Mouse (Mus musculus) neural tube, embryonic 13.5 days (tissue): ENCODE results near the gene Slc25a22. TPM values are rescaled to one million over a fixed set of nuclear protein-coding genes. Genes with fewer than 3 reads are reported as not detected.

ENCODE experiments used
- ATAC-seq: fragments of 200-750 bp; cut with Nextera tagmentation; 2 replicates; pipeline ENCODE4 v1.8.0; 2017; ENCODE audit warnings: low read depth, mild to moderate bottlenecking, moderate TSS enrichment, moderate library complexity
- H3K27ac ChIP-seq: fragments of 300-500 bp; sonication (generic); replicated peaks from 2 replicates; pipeline ENCODE4 v1.5.1; 2015; ENCODE audit warnings: moderate library complexity, mild to moderate bottlenecking, inconsistent platforms
- H3K27me3 ChIP-seq: fragments of 300-500 bp; sonication (generic); 2 replicates; pipeline ENCODE4 v1.6.1; 2015; ENCODE audit warnings: mild to moderate bottlenecking, inconsistent platforms
- H3K36me3 ChIP-seq: fragments of 300-500 bp; sonication (generic); 2 replicates; pipeline ENCODE4 v1.6.1; 2015; ENCODE audit warnings: mild to moderate bottlenecking, inconsistent platforms
- H3K4me1 ChIP-seq: fragments of 300-500 bp; sonication (generic); replicated peaks from 2 replicates; pipeline ENCODE4 v1.6.1; 2015; ENCODE audit warnings: inconsistent platforms
- H3K4me2 ChIP-seq: fragments of 300-500 bp; sonication (generic); 2 replicates; pipeline ENCODE4 v1.6.1; 2015; ENCODE audit warnings: inconsistent platforms, mild to moderate bottlenecking, moderate library complexity
- H3K4me3 ChIP-seq: fragments of 300-500 bp; sonication (generic); 2 replicates; pipeline ENCODE4 v1.5.1; 2015; ENCODE audit warnings: mild to moderate bottlenecking, inconsistent platforms
- H3K9ac ChIP-seq: fragments of 300-500 bp; sonication (generic); 2 replicates; pipeline ENCODE4 v1.6.1; 2015; ENCODE audit warnings: moderate library complexity, mild to moderate bottlenecking, inconsistent platforms
- H3K9me3 ChIP-seq: fragments of 300-500 bp; sonication (generic); 2 replicates; pipeline ENCODE4 v1.6.1; 2016; ENCODE audit warnings: inconsistent platforms
- WGBS: fragments of 180-500 bp; shearing (Covaris S2); methylation state at CpG from one replicate; pipeline ENCODE4 v1.1.7; 2015; 5-methylcytosine and 5-hydroxymethylcytosine counted together
- polyA plus RNA-seq: library from polyadenylated mRNA; unstranded; fragments of >200 nt; fragmentation: Nextera tagmentation; extraction: Ambion mirVana; gene quantifications from 2 replicates; pipeline ENCODE4 v1.2.1, GENCODE M21; 2015

Gene Slc25a22
- polyA plus RNA-seq, 1 experiment from 2014 or later, result 66.7 TPM

DNA sequence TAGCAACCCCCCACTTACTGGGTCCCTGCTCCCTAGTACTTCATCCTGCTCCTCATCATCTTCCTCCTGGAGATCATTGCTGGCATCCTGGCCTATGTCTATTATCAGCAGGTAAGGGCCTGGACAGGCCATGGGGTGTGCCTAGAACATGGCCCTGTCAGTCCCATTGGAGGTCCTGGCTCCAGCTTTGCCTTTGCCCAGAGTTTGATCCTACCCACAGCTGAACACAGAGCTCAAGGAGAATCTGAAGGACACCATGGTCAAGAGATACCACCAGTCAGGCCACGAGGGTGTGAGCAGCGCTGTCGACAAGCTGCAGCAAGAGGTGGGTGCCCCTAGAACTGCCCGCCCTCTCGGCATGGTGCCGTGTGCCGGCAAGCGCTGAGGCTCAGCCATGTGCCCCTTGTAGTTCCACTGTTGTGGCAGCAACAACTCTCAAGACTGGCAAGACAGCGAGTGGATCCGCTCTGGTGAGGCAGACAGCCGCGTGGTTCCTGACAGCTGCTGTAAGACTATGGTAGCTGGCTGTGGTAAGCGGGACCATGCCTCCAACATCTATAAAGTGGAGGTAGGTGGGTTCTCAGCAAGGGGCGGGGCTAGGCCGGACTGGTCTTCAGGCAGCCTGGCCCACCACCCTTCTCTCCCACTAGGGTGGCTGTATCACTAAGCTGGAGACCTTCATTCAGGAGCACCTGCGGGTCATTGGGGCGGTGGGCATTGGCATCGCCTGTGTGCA lies 32.4 kb upstream of the Slc25a22 start:
- peak overlapping the region; percentile 75 for H3K4me2 ChIP-seq
- 91% methylated on average over 18 of the region's 18 CpGs for WGBS
- H3K9me3 ChIP-seq, result no peaks in the 10 kb centered on the region
- H3K4me3 ChIP-seq, result 0 out of 2 replicates have a peak overlapping the region, but pooled peaks have one; percentile 61
- H3K9ac ChIP-seq, result peak overlapping the region; percentile 81
- peaks cover 20% of the 10 kb centered on the region for H3K27me3 ChIP-seq
- peaks cover 34% of the 10 kb centered on the region for H3K36me3 ChIP-seq
- 0 out of 2 replicates have a peak overlapping the region, but pooled peaks have one; percentile 94 for H3K27ac ChIP-seq
- peaks cover 63% of the 10 kb centered on the region for H3K4me1 ChIP-seq
- ATAC-seq, result no peak

DNA sequence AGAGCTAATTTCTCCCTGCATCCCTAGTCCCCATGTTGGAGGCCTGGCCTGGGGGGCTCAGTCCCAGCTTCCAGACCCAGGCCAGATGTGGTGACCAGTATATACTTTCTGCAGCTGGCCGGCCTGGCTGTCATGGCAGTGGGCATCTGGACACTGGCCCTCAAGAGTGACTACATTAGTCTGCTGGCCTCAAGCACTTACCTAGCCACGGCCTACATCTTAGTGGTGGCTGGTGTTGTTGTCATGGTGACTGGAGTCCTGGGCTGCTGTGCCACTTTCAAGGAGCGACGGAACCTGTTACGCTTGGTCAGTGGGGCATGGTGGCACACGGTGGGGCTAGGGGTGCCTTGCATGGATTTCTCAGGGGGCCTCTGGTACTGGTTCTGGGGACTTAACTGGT lies 31.7 kb upstream of the Slc25a22 start:
- Histone ChIP-seq H3K27ac (peak overlapping the region; percentile 94), H3K4me1 (peaks cover 67% of the 10 kb centered on the region), H3K4me3 (peak overlapping the region; percentile 61), H3K36me3 (peaks cover 34% of the 10 kb centered on the region), H3K9me3 (no peaks in the 10 kb centered on the region), H3K27me3 (peaks cover 27% of the 10 kb centered on the region), H3K4me2 (peak overlapping the region; percentile 75), H3K9ac (peak overlapping the region; percentile 81)
- 79% methylated on average over 6 of the region's 6 CpGs for WGBS
- ATAC-seq, result no peak

DNA sequence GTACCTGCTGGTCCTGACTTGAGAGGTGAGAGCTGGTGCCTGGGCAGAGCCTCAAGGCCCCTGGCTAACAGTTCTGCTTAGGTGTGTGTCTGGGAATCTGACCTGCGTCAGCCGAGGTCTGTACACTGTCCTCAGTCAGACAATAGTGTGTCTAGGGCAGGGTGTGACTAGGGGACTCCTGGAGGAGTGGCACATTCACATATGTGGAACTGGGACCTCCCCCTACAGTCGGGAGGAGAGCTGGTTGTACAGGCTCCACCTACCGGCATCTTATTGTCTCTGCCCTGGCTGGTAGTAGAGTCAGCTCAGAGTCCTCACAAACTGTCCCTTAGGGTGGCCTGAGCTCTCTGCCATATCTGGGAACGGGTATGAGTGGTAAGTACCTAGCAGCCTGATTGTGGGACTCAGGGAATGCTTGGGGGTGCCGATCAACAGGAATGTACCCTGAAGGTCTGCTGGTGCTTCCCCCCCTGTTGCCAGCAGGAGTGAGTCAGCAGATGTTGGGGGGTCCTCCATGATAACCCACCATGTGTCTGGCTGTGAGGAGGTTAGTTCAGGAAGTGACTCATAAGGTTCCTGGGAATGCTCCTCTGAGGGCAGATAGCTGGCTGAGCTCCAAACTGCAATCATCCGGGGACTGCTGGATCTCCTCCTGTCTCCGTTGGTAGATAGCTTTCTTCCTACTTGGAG lies 31.0 kb upstream of the Slc25a22 start:
- peaks cover 34% of the 10 kb centered on the region for H3K36me3 ChIP-seq
- peak overlapping the region; percentile 61 for H3K4me3 ChIP-seq
- H3K9ac ChIP-seq, result peak overlapping the region; percentile 81
- H3K4me2 ChIP-seq, result peak overlapping the region; percentile 75
- WGBS, result 14% methylated on average over 8 of the region's 8 CpGs
- H3K27me3 ChIP-seq, result peaks cover 34% of the 10 kb centered on the region
- H3K27ac ChIP-seq, result peak overlapping the region; percentile 94
- peaks cover 60% of the 10 kb centered on the region for H3K4me1 ChIP-seq
- no peaks in the 10 kb centered on the region for H3K9me3 ChIP-seq
- peak; percentile 87 for ATAC-seq

DNA sequence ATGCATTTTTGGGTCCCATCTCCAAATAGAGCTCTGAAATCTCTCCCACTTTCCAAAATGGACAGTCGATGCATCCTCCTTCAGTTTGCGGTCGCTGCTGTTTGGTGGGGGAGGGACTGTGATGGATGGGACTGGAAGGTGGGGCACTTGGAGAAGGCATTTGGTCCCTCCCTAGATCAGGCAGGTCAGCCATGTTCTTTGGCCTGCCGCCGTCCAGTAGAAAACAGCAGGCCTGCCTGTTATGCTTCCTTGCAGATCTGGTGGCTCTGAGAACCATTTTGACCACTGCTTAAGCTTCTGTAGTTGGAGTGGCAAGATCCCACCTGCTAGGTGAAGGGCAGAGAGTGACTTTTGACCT lies 30.5 kb upstream of the Slc25a22 start:
- Histone ChIP-seq H3K36me3 (peaks cover 34% of the 10 kb centered on the region), H3K4me1 (peaks cover 55% of the 10 kb centered on the region)
- 16% methylated on average over 5 of the region's 5 CpGs for WGBS

DNA sequence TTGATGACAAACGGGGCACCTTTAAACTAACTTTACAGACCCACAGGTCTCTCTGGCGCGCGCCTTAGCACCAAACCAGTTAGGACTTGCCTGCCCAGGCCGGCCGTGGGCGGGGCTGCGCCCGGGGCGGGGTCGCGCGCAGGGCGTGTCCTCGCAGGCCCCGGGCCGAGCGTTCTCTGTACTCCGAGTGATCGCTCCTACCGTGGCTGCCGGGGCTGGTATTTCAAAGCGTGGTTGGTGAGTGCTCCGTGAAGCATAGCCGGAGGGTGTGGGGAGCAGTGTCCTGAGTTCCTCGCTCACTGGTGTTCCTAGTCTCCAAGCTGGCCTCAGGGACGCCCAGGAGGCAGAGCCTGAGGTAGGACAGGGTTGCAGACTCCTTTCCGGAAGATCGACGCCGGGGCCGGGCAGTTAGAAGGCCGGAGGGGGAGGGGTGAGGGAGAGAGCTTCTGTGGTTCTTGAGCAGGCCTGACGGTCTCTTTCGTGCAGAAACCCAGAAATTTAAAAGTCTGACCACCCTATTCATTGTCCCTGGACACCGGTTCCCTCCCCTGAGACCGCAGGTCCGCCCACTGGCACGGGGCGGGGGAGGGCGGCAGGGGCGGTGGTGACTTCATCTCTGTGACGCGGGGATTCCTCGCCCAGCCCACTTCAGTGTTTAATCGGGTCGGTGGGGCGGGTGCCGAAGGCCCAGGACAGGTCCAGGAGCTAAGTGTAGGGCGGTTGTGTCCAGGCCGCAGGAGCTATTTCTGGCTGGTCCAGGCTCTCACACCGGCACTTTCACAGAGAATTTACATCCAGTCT lies 29.7 kb upstream of the Slc25a22 start, which contains the start of gene Cd151:
Gene Cd151, plus strand, starts transcription at position 163 of the 801 bp plus-strand sequence.
- H3K4me3 ChIP-seq, result peak within 1 kb of the TSS; percentile 61
- 1% methylated on average over 52 of the region's 52 CpGs for WGBS
- H3K27me3 ChIP-seq, result peaks cover 47% of the 10 kb centered on the region
- H3K4me2 ChIP-seq, result peak within 1 kb of the TSS; percentile 75
- peaks cover 28% of the 10 kb centered on the region for H3K36me3 ChIP-seq
- no peaks in the 10 kb centered on the region for H3K9me3 ChIP-seq
- peak within 1 kb of the TSS; percentile 94 for H3K27ac ChIP-seq
- H3K9ac ChIP-seq, result peak within 1 kb of the TSS; percentile 81
- ATAC-seq, result peak; percentile 54
- H3K4me1 ChIP-seq, result peaks cover 55% of the 10 kb centered on the region

More for the DNA sequence above, 30.5 kb upstream of the Slc25a22 start:
- no peaks in the 10 kb centered on the region for H3K9me3 ChIP-seq
- H3K27ac ChIP-seq, result peak overlapping the region; percentile 94
- peaks cover 39% of the 10 kb centered on the region for H3K27me3 ChIP-seq
- H3K4me3 ChIP-seq, result peak overlapping the region; percentile 61
- H3K4me2 ChIP-seq, result peak overlapping the region; percentile 75
- peak overlapping the region; percentile 81 for H3K9ac ChIP-seq
- ATAC-seq, result peak; percentile 17; the same call in 1 of the 2 replicates

DNA sequence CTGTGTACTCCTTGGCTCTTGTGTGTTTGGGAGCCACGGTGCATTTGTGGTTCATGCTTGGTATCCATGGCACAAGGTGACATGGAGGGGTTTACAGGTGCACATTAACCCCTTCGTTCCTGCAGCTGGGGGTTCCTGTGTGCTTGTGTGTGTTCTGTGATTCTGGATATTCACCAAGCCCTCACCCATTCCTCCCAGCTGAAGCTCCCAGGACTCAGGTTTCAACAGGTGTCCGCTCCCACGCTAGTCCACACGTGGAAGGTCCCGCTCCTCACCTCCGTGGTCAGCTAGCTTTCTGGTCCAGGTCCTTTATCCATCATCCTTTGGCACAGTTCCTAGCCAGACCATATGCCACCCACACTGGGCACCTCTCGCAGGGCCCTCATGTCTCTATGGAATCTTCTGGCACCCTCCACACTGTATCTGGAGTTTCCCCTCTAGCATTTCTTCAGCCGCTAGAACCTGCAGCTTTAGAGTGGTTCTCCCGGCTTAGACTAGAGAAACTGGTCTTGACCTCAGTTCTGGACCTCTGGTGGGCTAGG lies 29.0 kb upstream of the Slc25a22 start:
- no peak for ATAC-seq
- Histone ChIP-seq H3K27me3 (peaks cover 54% of the 10 kb centered on the region), H3K9ac (peak overlapping the region; percentile 81), H3K36me3 (peaks cover 22% of the 10 kb centered on the region), H3K4me1 (peaks cover 61% of the 10 kb centered on the region), H3K27ac (no peak overlapping the region), H3K4me2 (peak overlapping the region; percentile 75), H3K9me3 (no peaks in the 10 kb centered on the region), H3K4me3 (peak overlapping the region; percentile 61)
- WGBS, result 61% methylated on average over 10 of the region's 10 CpGs

DNA sequence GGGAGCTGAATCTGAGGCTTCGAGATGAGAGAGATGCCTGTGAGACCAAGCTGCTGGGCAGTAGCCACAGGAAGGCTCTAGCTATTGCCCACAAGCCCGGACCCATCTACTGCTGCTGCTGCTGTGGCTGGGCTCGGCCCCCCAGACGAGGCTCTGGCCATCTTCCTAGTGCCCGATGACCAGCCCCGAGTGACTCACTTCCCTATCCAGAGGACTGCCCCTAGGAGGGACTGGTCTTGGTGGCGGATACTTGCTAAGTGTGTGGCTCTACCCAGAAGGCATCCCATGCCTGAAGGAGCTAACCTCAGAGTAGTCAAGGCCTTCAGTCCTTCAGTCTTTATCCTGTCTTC lies 28.3 kb upstream of the Slc25a22 start:
- Histone ChIP-seq H3K27ac (no peak overlapping the region), H3K9ac (no peak overlapping the region), H3K4me3 (no peak overlapping the region), H3K9me3 (no peaks in the 10 kb centered on the region), H3K4me2 (no peak overlapping the region), H3K4me1 (peaks cover 60% of the 10 kb centered on the region), H3K36me3 (peaks cover 16% of the 10 kb centered on the region), H3K27me3 (peaks cover 61% of the 10 kb centered on the region)
- ATAC-seq, result no peak
- WGBS, result 78% methylated on average over 7 of the region's 7 CpGs

DNA sequence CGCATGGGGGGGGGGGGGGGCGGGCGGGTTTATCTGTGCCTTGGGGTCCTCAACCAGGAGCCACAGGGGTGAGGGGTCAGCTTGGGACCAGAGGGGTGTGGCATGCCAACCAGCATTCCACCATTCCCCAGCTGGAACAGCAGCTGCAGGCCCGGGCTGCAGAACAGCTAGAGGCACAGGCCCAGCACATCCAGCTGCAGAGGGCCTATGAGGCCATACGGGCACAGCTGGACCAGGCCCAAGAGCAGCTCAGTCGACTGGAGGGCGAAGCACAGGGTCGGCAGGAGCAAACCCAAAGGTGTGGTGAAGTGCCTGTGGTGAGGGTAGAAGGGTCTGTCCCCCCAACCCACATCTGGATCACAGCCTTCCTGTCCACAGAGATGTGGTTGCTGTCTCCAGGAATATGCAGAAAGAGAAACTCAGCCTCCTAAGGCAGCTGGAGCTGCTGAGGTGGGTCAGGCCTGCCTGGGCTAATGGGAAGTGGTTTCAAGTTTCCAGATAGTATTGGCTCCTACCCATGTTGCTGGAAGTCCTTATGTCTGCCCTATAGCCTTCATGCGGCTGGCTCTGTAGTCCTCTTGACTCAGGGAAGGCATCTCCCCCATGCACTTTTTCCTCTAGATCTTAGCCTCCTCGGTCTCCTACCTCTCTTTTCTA lies 27.8 kb upstream of the Slc25a22 start:
- H3K27me3 ChIP-seq, result peaks cover 66% of the 10 kb centered on the region
- ATAC-seq, result no peak
- no peak overlapping the region for H3K9ac ChIP-seq
- H3K4me2 ChIP-seq, result no peak overlapping the region
- no peak overlapping the region for H3K27ac ChIP-seq
- 34% methylated on average over 10 of the region's 10 CpGs for WGBS
- H3K4me3 ChIP-seq, result no peak overlapping the region
- no peaks in the 10 kb centered on the region for H3K9me3 ChIP-seq
- peaks cover 56% of the 10 kb centered on the region for H3K4me1 ChIP-seq
- peaks cover 11% of the 10 kb centered on the region for H3K36me3 ChIP-seq

DNA sequence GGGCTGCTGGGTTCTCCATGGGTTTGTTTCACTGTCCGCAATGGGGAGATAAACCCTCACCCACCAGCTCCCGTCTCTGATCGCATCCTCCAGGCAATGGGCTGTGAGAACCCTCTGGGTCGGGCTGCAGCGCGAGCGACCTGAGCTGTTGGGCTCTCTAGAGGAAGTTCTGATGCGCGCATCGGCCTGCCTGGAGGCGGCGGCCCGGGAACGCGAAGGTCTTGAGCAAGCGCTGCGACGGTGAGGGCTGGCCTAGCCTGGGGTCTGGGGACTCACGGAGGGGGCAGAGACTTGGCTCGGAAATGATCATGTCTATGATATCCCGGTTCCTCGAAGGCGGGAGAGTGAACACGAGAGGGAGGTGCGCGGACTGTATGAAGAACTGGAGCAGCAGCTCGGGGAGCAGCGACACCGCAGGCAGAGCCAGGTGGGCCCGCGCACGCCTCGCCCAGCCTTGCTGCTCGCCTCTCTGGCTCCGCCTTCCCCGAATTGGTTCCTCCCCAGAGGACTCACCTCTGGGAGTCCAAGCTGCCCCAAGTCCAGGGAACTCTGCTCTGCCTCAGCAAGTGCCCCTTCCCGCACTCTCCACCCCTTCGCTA lies 27.0 kb upstream of the Slc25a22 start:
- peaks cover 48% of the 10 kb centered on the region for H3K4me1 ChIP-seq
- H3K4me3 ChIP-seq, result peak overlapping the region; percentile 8
- 2% methylated on average over 38 of the region's 38 CpGs for WGBS
- peaks cover 74% of the 10 kb centered on the region for H3K27me3 ChIP-seq
- H3K9ac ChIP-seq, result peak overlapping the region; percentile 4; the same call in 1 of the 2 replicates
- peak overlapping the region; percentile 31 for H3K4me2 ChIP-seq
- no peak overlapping the region for H3K27ac ChIP-seq
- H3K36me3 ChIP-seq, result peaks cover 10% of the 10 kb centered on the region
- no peaks in the 10 kb centered on the region for H3K9me3 ChIP-seq
- no peak for ATAC-seq

DNA sequence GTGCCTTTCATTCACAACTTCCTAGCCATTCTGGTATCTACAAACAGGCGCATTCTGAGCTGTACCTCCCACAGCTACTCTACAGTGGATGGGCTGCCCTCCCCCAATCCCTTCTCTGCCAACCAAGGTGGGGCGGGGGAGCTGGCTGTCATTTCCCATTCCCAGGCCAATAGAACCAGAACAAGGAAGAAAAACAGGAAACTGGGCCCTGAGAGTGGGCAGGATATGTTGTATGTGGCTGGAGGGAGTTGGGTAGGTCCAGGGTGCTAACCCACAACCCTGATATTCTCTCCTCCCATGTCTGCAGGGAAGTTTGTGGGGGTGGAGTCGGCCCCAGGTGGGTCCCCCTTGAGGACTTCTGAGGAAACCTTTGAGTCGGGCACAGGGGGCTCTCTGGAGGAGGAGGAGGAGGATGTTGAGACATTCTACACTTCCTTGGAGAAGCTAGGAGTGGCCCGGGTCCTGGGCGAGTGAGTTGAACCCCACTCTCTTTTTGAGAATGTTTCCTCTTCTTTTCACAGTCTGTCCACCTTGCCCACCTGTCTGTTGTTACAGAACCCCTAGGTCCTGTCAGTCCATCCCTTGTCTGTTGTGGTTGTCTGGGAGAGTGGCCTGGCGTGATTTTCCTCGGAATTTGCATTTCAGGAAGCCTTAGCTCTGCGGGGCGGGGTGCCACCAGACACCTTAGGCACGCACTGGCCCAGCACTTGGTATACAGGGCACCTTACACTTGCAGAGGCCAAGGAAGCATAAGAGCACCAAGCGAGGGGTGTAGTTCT lies 26.3 kb upstream of the Slc25a22 start:
- peaks cover 81% of the 10 kb centered on the region for H3K27me3 ChIP-seq

More for the DNA sequence above, 26.3 kb upstream of the Slc25a22 start:
- peak overlapping the region; percentile 31 for H3K4me2 ChIP-seq
- peaks cover 41% of the 10 kb centered on the region for H3K4me1 ChIP-seq
- no peaks in the 10 kb centered on the region for H3K9me3 ChIP-seq
- peaks cover 14% of the 10 kb centered on the region for H3K36me3 ChIP-seq
- no peak overlapping the region for H3K27ac ChIP-seq
- H3K9ac ChIP-seq, result no peak overlapping the region
- 20% methylated on average over 12 of the region's 12 CpGs for WGBS
- ATAC-seq, result no peak
- peak overlapping the region; percentile 8; the same call in 1 of the 2 replicates for H3K4me3 ChIP-seq
